Mouse (Mus musculus): Measurements from ENCODE around the gene Cemip2. TPM values are rescaled to one million over a fixed set of nuclear protein-coding genes. Genes with fewer than 3 reads are reported as not detected.
A peak's percentile ranks its signal among the peaks of the same experiment; 100 is the strongest.

Gene Cemip2
- total RNA-seq, 2 experiments from 2014 or later, result 9.0 to 16.0 TPM

DNA sequence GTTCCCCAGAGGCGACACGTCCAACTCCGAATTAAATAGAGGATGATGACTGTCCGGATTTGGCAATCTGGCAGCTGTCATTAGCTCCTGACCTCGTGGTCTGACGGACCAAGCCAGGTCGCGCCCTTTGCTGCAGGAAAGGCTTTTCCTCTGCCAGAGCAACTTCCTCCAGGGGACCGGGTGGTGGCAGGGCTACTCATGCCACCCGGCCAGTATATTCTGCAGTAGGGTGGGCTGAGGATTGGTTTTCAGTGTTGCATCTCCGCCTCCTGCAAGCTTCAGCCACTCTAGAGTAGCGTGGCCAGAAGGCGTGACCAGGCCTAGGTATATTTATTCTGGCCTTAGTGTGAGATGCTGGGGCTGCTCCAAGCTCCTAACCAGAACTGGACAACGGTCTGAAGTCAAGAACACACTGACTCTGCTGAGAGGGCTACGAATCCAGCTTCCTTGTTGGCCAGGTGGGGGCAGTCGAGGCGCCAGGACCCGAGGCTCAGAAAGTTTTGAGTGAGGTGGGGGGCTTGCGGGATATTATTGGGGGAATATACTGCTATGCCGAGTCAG, 891 bp upstream of the Cemip2 start:
- peak; percentile 54 for ATAC-seq (ENCODE audit: poor library complexity, severe bottlenecking)

GRCm38 (mm10) chr19:21779106-21779505, 964 bp downstream of the Cemip2 start:
- ATAC-seq (ENCODE audit: poor library complexity, severe bottlenecking), result no peak

DNA sequence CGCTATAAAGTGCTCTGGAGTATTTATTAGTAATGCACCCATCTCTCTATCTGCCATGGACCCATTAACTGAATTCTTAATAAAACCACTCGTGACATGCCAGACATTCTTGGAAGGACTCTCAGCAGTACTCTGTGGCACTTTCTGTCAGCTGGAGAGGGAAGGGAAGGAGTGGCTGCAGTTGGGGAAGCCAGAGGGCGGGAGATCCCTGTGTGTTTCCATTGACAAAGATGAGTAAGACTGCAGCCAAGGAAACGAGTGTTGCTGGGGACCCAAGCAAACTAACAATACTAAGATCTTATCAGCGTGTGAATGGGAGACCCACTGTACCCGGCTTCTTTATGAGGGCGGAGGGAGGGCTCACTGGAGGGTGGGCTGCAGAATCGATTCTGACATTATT, 2.5 kb downstream of the Cemip2 start:
- ATAC-seq (ENCODE audit: poor library complexity, severe bottlenecking), result no peak

GRCm38 (mm10) chr19:21781066-21781786, 3.1 kb downstream of the Cemip2 start:
- ATAC-seq (ENCODE audit: poor library complexity, severe bottlenecking), result no peak

GRCm38 (mm10) chr19:21781787-21782432, 3.8 kb downstream of the Cemip2 start:
- ATAC-seq (ENCODE audit: poor library complexity, severe bottlenecking), result no peak

DNA sequence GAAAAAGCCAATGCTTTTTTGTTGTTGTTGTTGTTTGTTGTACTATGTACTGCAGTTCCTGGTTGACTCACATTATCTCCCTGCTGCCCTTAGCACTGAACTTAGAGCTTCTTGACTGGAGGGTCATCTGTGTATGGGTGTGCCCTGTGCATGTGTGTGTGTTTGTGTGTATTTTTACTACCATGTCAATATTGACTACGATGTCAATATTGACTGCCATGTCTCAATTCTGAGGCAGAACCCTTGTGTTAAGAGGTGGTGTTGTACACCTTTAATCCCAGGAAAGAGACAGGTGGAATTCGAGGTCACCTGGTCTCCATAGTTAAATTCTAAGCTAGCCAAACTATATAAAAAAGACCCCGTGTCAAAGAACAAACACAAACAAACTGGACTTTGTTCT, 5.6 kb downstream of the Cemip2 start:
- ATAC-seq (ENCODE audit: poor library complexity, severe bottlenecking), result no peak

DNA sequence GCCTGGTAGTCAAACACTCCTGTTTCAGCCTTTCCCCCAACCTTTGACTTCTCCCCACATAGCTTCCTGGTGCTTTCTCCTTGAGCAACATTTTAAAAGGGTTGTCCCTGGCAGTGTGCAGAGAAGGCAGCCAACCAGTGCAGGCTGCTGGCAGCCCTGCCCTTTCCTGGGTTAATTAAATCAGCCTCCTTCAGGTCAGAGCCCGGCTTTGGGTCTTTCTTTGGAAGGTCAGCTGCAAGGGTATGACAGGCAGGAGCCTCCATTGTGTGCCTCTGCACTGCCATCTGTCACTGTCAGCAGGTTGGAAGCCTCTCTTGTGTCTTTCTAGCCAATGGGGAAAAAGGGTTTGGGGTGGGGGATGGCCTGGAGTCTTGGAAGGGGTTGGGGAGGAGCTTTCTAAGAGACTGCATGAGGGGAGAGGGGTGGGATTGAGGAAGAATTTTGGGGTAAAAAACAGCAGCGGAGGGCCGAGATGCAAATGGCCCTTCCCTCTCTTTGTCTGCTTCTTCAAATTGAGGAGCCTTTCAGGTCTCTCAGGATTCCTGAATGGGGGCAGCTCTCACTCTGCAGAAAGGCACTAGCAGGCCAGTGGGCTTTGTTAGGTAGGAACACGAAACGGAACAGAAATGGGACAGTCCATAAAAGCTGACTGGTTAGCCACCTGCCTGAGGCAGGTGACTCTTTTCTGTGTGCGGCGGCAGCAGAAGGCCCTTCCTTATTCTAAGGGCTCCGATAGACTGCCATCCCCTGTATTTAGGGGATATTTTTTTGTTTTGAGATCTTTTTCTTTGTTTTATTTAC, 6.4 kb downstream of the Cemip2 start:
- ATAC-seq (ENCODE audit: poor library complexity, severe bottlenecking), result peak; percentile 49

- peak; percentile 71 for ATAC-seq (ENCODE audit: poor library complexity, severe bottlenecking)
Measured at GRCm38 (mm10) chr19:21785132-21785528, 7.0 kb downstream of the Cemip2 start.

GRCm38 (mm10) chr19:21787004-21787480, 8.9 kb downstream of the Cemip2 start:
- no peak for ATAC-seq (ENCODE audit: poor library complexity, severe bottlenecking)

- no peak for ATAC-seq (ENCODE audit: poor library complexity, severe bottlenecking)
Measured at GRCm38 (mm10) chr19:21788999-21789398, 10.9 kb downstream of the Cemip2 start.

DNA sequence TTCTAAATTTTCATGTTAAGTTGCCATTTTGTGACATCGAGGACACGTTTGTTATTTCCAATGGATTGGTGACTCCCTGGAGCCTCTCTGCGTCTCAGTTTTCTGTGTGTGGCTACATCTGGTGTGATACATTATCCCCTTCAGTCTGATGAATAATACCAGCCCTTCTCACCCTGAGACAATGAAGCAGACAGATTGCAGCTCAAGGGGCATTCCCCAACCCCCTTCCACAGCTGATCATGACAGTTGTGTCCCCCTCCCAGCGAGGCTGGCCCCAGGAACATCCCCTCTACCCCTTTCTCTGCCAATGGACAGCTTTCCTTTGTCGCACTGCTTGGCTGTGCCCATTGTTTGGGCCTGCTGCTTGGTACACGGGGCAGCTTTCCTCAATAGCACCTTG, 11.5 kb downstream of the Cemip2 start:
- no peak for ATAC-seq (ENCODE audit: poor library complexity, severe bottlenecking)

DNA sequence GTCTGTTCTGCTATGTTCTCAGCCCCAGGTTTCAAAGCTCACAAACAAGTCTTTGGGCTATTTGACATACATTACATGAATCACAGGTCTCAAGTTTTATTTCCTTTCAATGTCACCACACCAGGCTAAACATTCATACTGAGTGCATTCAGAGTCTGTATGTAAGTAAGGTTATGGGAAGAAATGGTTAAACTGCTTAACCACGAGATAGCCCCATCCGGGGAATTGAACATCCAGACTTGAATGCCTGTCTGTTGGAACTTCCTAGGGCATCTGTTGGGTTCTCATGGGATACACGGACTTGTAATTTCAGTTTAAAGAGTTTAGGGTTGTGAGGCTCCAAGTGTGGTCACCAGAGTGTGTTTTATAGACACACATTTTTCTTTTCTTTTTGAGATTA, 13.2 kb downstream of the Cemip2 start:
- ATAC-seq (ENCODE audit: poor library complexity, severe bottlenecking), result no peak

DNA sequence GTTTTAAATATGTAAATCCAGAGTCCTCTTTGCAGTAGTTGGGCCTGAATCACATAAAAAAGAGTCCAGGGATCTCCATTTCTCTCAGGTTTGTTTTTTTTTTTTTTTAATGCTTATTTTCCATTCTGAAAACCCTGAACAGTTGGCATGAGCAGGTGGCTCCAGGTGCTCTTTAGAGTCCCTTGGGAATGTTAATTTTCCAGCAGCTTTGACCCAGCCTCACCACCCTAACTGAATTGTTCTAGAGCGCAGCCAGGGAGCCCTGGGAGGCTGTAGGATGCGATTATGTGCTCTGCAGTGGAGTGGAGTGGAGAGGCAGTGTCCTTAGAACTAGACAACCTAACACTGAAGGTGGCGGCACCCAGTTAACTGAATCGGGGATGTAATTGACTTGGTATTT, 13.7 kb downstream of the Cemip2 start:
- no peak for ATAC-seq (ENCODE audit: poor library complexity, severe bottlenecking)

- ATAC-seq (ENCODE audit: poor library complexity, severe bottlenecking), result no peak
Measured at GRCm38 (mm10) chr19:21792587-21793175, 14.5 kb downstream of the Cemip2 start.

GRCm38 (mm10) chr19:21794569-21794968, 16.4 kb downstream of the Cemip2 start:
- ATAC-seq (ENCODE audit: poor library complexity, severe bottlenecking), result no peak

DNA sequence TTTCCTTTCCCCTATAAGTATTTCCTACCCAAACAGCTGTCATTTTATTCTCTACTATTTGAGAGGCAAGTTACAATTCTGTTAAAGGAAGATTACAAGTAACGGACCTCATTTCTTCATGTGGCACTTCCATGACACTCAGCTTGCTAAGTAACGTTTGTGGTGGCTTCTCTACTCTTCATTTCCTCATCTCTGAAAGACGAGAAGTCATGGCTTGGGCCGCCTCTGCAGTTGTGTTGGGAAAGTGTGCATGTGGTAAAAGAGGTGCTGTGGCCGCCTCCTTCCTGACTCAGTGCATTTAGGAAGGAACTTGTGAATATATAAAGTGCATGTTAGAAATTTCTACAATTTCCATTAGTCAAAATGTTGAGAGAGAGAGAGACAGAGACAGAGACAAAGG, 18.2 kb downstream of the Cemip2 start:
- ATAC-seq (ENCODE audit: poor library complexity, severe bottlenecking), result peak; percentile 95

GRCm38 (mm10) chr19:21798700-21799099, 20.6 kb downstream of the Cemip2 start:
- no peak for ATAC-seq (ENCODE audit: poor library complexity, severe bottlenecking)

DNA sequence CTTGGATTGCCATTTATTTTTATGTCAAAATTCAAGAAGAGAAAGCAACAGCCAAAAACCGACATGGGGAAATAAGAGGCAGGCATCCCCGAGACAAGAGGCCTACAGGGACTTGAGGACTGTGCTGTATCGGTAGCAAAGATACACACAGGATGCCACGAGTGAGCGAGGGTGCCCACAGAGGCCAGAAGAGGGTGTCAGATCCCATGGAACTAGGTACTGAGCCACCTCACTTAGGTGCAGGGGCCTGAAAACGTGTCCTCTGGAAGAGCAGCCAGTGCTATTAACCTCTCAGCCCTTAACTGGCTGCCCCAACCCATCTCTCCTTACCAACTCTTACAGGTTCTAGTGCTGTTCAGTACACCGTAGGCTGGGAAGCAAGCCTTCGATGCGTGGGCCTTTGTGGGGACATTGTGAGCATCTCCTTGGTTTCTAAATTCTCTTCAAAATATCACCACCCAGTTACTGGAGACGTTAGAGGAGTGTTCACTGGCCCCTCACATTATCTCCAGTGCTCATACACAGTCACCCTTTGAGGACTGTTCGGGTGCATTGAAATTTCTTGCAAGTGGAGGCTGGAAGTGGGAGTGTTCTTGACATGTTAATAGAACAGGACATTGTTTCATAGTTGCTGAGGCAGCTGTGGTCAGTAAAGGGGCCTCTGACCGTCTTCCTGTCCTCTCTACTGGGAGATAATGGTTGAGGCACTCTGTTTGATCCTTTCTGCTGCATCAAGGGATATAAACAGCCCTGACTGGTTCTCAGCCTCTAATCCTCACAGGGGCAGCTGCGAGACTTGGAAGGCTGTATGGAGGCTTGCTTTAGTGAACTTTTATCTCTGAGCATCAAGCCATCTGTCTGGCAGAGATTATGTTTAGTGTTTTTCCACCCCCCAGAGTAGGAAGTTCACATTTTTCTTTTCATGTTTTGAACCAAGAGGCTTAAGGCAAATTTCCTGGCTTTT, 21.6 kb downstream of the Cemip2 start:
- ATAC-seq (ENCODE audit: poor library complexity, severe bottlenecking), result 0 out of 2 replicates have a peak, but pooled peaks have one; percentile 7

DNA sequence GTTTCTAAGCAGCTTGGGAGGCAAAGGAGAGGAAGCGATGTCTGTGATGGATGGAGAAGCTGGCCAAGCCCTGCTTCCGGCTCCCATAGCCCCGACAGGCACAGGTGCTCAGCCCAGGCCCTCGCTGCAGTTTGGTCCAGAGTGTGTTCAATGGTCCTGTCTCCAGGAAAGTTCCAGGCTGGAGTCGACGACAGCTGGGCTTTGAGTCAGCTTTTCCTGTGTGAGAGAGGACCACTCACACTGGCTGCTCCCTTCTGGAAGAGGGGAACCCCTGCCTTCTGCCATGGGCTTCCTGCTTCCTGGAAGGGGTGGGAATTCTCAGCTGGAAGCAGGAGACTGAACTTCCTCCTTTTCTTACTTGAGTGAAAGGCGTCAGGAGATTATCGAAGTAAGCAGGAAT, 26.3 kb downstream of the Cemip2 start:
- ATAC-seq (ENCODE audit: poor library complexity, severe bottlenecking), result no peak

DNA sequence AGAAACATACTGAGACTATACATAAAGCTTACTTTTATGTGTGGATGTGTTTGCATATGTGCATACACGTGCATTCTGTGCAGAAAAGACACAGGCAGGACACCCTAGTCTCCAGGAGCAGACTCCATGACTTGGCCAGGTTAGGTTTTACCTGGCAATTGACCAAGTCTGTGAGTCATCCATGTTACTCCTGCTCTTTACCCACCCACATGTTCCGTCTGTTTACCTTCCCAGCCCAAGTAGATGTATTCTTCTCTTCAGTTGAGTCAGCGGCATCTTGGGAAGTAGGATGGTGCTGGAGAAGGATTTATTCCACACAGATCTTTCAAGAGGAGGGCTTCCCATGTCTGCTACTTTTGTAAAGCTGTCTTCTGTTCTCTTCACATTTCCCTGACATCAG, 27.2 kb downstream of the Cemip2 start:
- no peak for ATAC-seq (ENCODE audit: poor library complexity, severe bottlenecking)

All from megakaryocyte, adult 5-6 weeks (primary cell).